Mouse (Mus musculus) heart, adult 9 months (tissue): ENCODE data around the gene Sorbs1.

ENCODE experiments used
- DNase-seq, 2 experiments: peaks; one replicate each; pipeline ENCODE4 v3.0.0; 2022; ENCODE audit warnings: low spot score in 2 of 2

The Sorbs1 gene

GRCm38 (mm10) chr19:40437651-40438068 is 75.9 kb downstream of the Sorbs1 start:
- peak; percentile 79 to 82 for DNase-seq

- DNase-seq, result peak; percentile 78 to 79
These were observed 76.9 kb downstream of the Sorbs1 start for GRCm38 (mm10) chr19:40436465-40437200.

- DNase-seq, result no peak
These were observed 77.8 kb downstream of the Sorbs1 start for GRCm38 (mm10) chr19:40435797-40436196.

- DNase-seq, result peak; percentile 77 to 79
These were observed 78.5 kb downstream of the Sorbs1 start for GRCm38 (mm10) chr19:40435045-40435444.

GRCm38 (mm10) chr19:40434042-40434869 is 79.3 kb downstream of the Sorbs1 start:
- no peak for DNase-seq

GRCm38 (mm10) chr19:40433316-40433912 is 80.2 kb downstream of the Sorbs1 start:
- DNase-seq, result no peak

- peak; percentile 87 to 88 for DNase-seq
These were observed 81.6 kb downstream of the Sorbs1 start for GRCm38 (mm10) chr19:40431969-40432368.

- DNase-seq, result no peak
These were observed 84.0 kb downstream of the Sorbs1 start for GRCm38 (mm10) chr19:40429572-40429971.

GRCm38 (mm10) chr19:40429169-40429568 is 84.4 kb downstream of the Sorbs1 start:
- no peak for DNase-seq

- no peak for DNase-seq
These were observed 87.2 kb downstream of the Sorbs1 start for GRCm38 (mm10) chr19:40426103-40426960.

- DNase-seq, result no peak
These were observed 88.3 kb downstream of the Sorbs1 start for GRCm38 (mm10) chr19:40425326-40425725.

- DNase-seq, result no peak
These were observed 92.5 kb downstream of the Sorbs1 start for GRCm38 (mm10) chr19:40421037-40421436.

GRCm38 (mm10) chr19:40419315-40419714 is 94.3 kb downstream of the Sorbs1 start:
- DNase-seq, result no peak

- no peak for DNase-seq
These were observed 96.3 kb downstream of the Sorbs1 start for GRCm38 (mm10) chr19:40417155-40417821.

- no peak for DNase-seq
These were observed 97.9 kb downstream of the Sorbs1 start for GRCm38 (mm10) chr19:40415725-40416124.

GRCm38 (mm10) chr19:40414798-40415475 is 98.6 kb downstream of the Sorbs1 start:
- no peak for DNase-seq

GRCm38 (mm10) chr19:40414386-40414785 is 99.2 kb downstream of the Sorbs1 start:
- DNase-seq, result no peak

- no peak for DNase-seq
These were observed 102.2 kb downstream of the Sorbs1 start for GRCm38 (mm10) chr19:40411379-40411813.

- no peak for DNase-seq
These were observed 103.1 kb downstream of the Sorbs1 start for GRCm38 (mm10) chr19:40410511-40410910.

- no peak for DNase-seq
These were observed 103.5 kb downstream of the Sorbs1 start for GRCm38 (mm10) chr19:40410109-40410508.
